Mouse (Mus musculus) forebrain, embryonic 16.5 days (tissue): ENCODE data around the gene Fhl3. TPM values are rescaled to one million over a fixed set of nuclear protein-coding genes. Genes with fewer than 3 reads are reported as not detected.
A peak's percentile ranks its signal among the peaks of the same experiment; 100 is the strongest.

Experiments
- ATAC-seq: fragments of 200-750 bp; cut with Nextera tagmentation; 2 replicates; pipeline ENCODE4 v1.8.0; 2017; ENCODE audit warnings: mild to moderate bottlenecking, moderate library complexity
- H3K27ac ChIP-seq: fragments of 300-500 bp; sonication (generic); 2 replicates; pipeline ENCODE4 v1.5.1; 2014; ENCODE audit warnings: low read length, control low read depth
- H3K27me3 ChIP-seq: fragments of 300-500 bp; sonication (generic); replicated peaks from 2 replicates; pipeline ENCODE4 v1.6.1; 2014; ENCODE audit warnings: low read length; ENCODE audit not compliant: control insufficient read depth, insufficient read depth
- H3K36me3 ChIP-seq: fragments of 300-500 bp; sonication (generic); 2 replicates; pipeline ENCODE4 v1.6.1; 2014; ENCODE audit not compliant: control insufficient read depth, insufficient read depth
- H3K4me1 ChIP-seq: fragments of 300-500 bp; sonication (generic); replicated peaks from 2 replicates; pipeline ENCODE4 v1.6.1; 2014; ENCODE audit warnings: low read length; ENCODE audit not compliant: control insufficient read depth, insufficient read depth
- H3K4me2 ChIP-seq: fragments of 300-500 bp; sonication (generic); 2 replicates; pipeline ENCODE4 v1.6.1; 2014; ENCODE audit warnings: mild to moderate bottlenecking, low read length, control low read depth
- H3K4me3 ChIP-seq: fragments of 300-500 bp; sonication (generic); replicated peaks from 2 replicates; pipeline ENCODE4 v1.5.1; 2014; ENCODE audit warnings: mild to moderate bottlenecking, low read length, control low read depth
- H3K9ac ChIP-seq: fragments of 300-500 bp; sonication (generic); replicated peaks from 2 replicates; pipeline ENCODE4 v1.6.1; 2014; ENCODE audit warnings: low read depth, low read length, control low read depth
- H3K9me3 ChIP-seq: fragments of 300-500 bp; sonication (generic); 2 replicates; pipeline ENCODE4 v1.6.1; 2016; ENCODE audit warnings: low read length; ENCODE audit not compliant: control insufficient read depth
- WGBS: fragments of 180-500 bp; shearing (Covaris S2); extraction: QIAGEN DNeasy Blood & Tissue Kit; methylation state at CpG from one replicate; pipeline ENCODE4 v1.1.7; 2014; 5-methylcytosine and 5-hydroxymethylcytosine counted together
- polyA plus RNA-seq: library from polyadenylated mRNA; unstranded; fragments of >200 nt; fragmentation: Nextera tagmentation; extraction: Ambion mirVana; gene quantifications from 2 replicates; pipeline ENCODE4 v1.2.1, GENCODE M21; 2015

Gene Fhl3
- polyA plus RNA-seq, 1 experiment from 2014 or later, result 1.9 TPM

- H3K4me2 ChIP-seq, result peak within 1 kb of the TSS; percentile 84
- no peaks in the 10 kb centered on the region for H3K36me3 ChIP-seq
- peaks cover 15% of the 10 kb centered on the region for H3K4me1 ChIP-seq
- no peaks in the 10 kb centered on the region for H3K9me3 ChIP-seq
- H3K9ac ChIP-seq, result peak within 1 kb of the TSS; percentile 91
- peak; percentile 100 for ATAC-seq
- peaks cover 11% of the 10 kb centered on the region for H3K27me3 ChIP-seq
- H3K27ac ChIP-seq, result peak within 1 kb of the TSS; percentile 61
- peak within 1 kb of the TSS; percentile 94 for H3K4me3 ChIP-seq
- WGBS, result under 1% methylated on average over 43 of the region's 43 CpGs
These were observed 7.2 kb upstream of the Fhl3 start, which contains the start of gene Utp11 for GRCm38 (mm10) chr4:124693135-124693894. Gene Utp11 (minus strand): TSS chr4:124693600.

- H3K27me3 ChIP-seq, result peaks cover 11% of the 10 kb centered on the region
- WGBS, result 85% methylated on average over 2 of the region's 2 CpGs
These were observed 5.9 kb upstream of the Fhl3 start for GRCm38 (mm10) chr4:124694572-124694971.

GRCm38 (mm10) chr4:124695786-124696516 lies 4.5 kb upstream of the Fhl3 start:
- no peak overlapping the region for H3K4me3 ChIP-seq
- no peak overlapping the region for H3K4me2 ChIP-seq
- no peak overlapping the region for H3K27ac ChIP-seq
- peaks cover 15% of the 10 kb centered on the region for H3K27me3 ChIP-seq
- ATAC-seq, result no peak
- no peaks in the 10 kb centered on the region for H3K36me3 ChIP-seq
- H3K9me3 ChIP-seq, result no peaks in the 10 kb centered on the region
- WGBS, result 17% methylated on average over 18 of the region's 18 CpGs
- H3K4me1 ChIP-seq, result peaks cover 27% of the 10 kb centered on the region
- H3K9ac ChIP-seq, result no peak overlapping the region

More at GRCm38 (mm10) chr4:124694572-124694971, 5.9 kb upstream of the Fhl3 start:
- Histone ChIP-seq H3K4me3 (no peak overlapping the region), H3K9ac (no peak overlapping the region), H3K4me1 (peaks cover 15% of the 10 kb centered on the region), H3K4me2 (no peak overlapping the region), H3K27ac (no peak overlapping the region), H3K36me3 (no peaks in the 10 kb centered on the region), H3K9me3 (no peaks in the 10 kb centered on the region)
- no peak for ATAC-seq

- no peaks in the 10 kb centered on the region for H3K36me3 ChIP-seq
These were observed 710 bp upstream of the Fhl3 start for GRCm38 (mm10) chr4:124699791-124700190.

GRCm38 (mm10) chr4:124701052-124701845 lies 748 bp downstream of the Fhl3 start:
- Histone ChIP-seq H3K9ac (peak overlapping the region; percentile 68), H3K4me1 (peaks cover 40% of the 10 kb centered on the region), H3K27me3 (peaks cover 6% of the 10 kb centered on the region), H3K27ac (no peak overlapping the region; the same call in 1 of the 2 replicates), H3K4me2 (peak overlapping the region; percentile 99), H3K9me3 (no peaks in the 10 kb centered on the region), H3K36me3 (no peaks in the 10 kb centered on the region), H3K4me3 (peak overlapping the region; percentile 69)
- WGBS, result 2% methylated on average over 22 of the region's 22 CpGs
- ATAC-seq, result peak; percentile 9; the same call in 1 of the 2 replicates

More at GRCm38 (mm10) chr4:124699791-124700190, 710 bp upstream of the Fhl3 start:
- H3K9ac ChIP-seq, result no peak overlapping the region
- 20% methylated on average over 6 of the region's 6 CpGs for WGBS
- ATAC-seq, result no peak
- peaks cover 40% of the 10 kb centered on the region for H3K4me1 ChIP-seq
- no peak overlapping the region for H3K4me3 ChIP-seq
- no peak overlapping the region for H3K4me2 ChIP-seq
- H3K27me3 ChIP-seq, result peaks cover 15% of the 10 kb centered on the region
- H3K9me3 ChIP-seq, result no peaks in the 10 kb centered on the region
- H3K27ac ChIP-seq, result no peak overlapping the region

- no peaks in the 10 kb centered on the region for H3K9me3 ChIP-seq
- 31% methylated on average over 3 of the region's 5 CpGs for WGBS
- peaks cover 40% of the 10 kb centered on the region for H3K4me1 ChIP-seq
- no peak overlapping the region for H3K9ac ChIP-seq
- no peak overlapping the region for H3K27ac ChIP-seq
- H3K4me3 ChIP-seq, result no peak overlapping the region
- ATAC-seq, result 0 out of 2 replicates have a peak, but pooled peaks have one; percentile 11
- 0 out of 2 replicates have a peak, but pooled peaks cover 4% of the 10 kb centered on the region for H3K27me3 ChIP-seq
- H3K4me2 ChIP-seq, result peak overlapping the region; percentile 99
- no peaks in the 10 kb centered on the region for H3K36me3 ChIP-seq
These were observed 1.4 kb downstream of the Fhl3 start for GRCm38 (mm10) chr4:124701916-124702315.

- WGBS, result 19% methylated on average over 2 of the region's 2 CpGs
- no peaks in the 10 kb centered on the region for H3K9me3 ChIP-seq
- H3K27ac ChIP-seq, result no peak overlapping the region
- no peaks in the 10 kb centered on the region for H3K36me3 ChIP-seq
- H3K4me3 ChIP-seq, result no peak overlapping the region
- no peak overlapping the region for H3K4me2 ChIP-seq
- H3K27me3 ChIP-seq, result 0 out of 2 replicates have a peak, but pooled peaks cover 4% of the 10 kb centered on the region
- H3K9ac ChIP-seq, result no peak overlapping the region
- no peak for ATAC-seq
- peaks cover 40% of the 10 kb centered on the region for H3K4me1 ChIP-seq
These were observed 2.9 kb downstream of the Fhl3 start for GRCm38 (mm10) chr4:124703406-124703805.

GRCm38 (mm10) chr4:124703881-124704796 lies 3.6 kb downstream of the Fhl3 start:
- no peaks in the 10 kb centered on the region for H3K36me3 ChIP-seq
- no peak overlapping the region for H3K4me3 ChIP-seq
- H3K27me3 ChIP-seq, result 0 out of 2 replicates have a peak, but pooled peaks cover 6% of the 10 kb centered on the region
- ATAC-seq, result no peak
- no peaks in the 10 kb centered on the region for H3K9me3 ChIP-seq
- 8% methylated on average over 6 of the region's 6 CpGs for WGBS
- no peak overlapping the region for H3K4me2 ChIP-seq
- no peak overlapping the region for H3K9ac ChIP-seq
- peaks cover 48% of the 10 kb centered on the region for H3K4me1 ChIP-seq
- H3K27ac ChIP-seq, result no peak overlapping the region
